Mouse (Mus musculus) heart, embryonic 14.5 days (tissue): ENCODE measurements around the gene Med9. TPM values are rescaled to one million over a fixed set of nuclear protein-coding genes. Genes with fewer than 3 reads are reported as not detected.

Experiments
- ATAC-seq: fragments of 200-750 bp; cut with Nextera tagmentation; 2 replicates; pipeline ENCODE4 v1.8.0; 2017; ENCODE audit warnings: low read depth, moderate TSS enrichment; ENCODE audit not compliant: insufficient number of reproducible peaks, insufficient read depth, low FRiP score
- H3K27ac ChIP-seq, 2 experiments: fragments of 200-500 bp in 1 of 2; fragments of 300-500 bp in 1 of 2; sonication (generic) in 1 of 2; replicated peaks in 1 of 2; 2 replicates each; pipeline ENCODE4 v1.5.1; 2012 to 2014; ENCODE audit warnings: low read depth in 2 of 2, low read length in 2 of 2, control low read depth in 1 of 2, mild to moderate bottlenecking in 1 of 2, mixed read lengths in 1 of 2; ENCODE audit not compliant: control insufficient read depth in 1 of 2, insufficient read depth in 1 of 2
- H3K27me3 ChIP-seq: fragments of 300-500 bp; sonication (generic); 2 replicates; pipeline ENCODE4 v1.6.1; 2014; ENCODE audit warnings: mild to moderate bottlenecking, low read length, control low read depth; ENCODE audit not compliant: control insufficient read depth, insufficient read depth
- H3K36me3 ChIP-seq: fragments of 300-500 bp; sonication (generic); 2 replicates; pipeline ENCODE4 v1.6.1; 2014; ENCODE audit warnings: mild to moderate bottlenecking, control low read depth, low read length, mixed read lengths; ENCODE audit not compliant: control insufficient read depth, insufficient read depth
- H3K4me1 ChIP-seq, 2 experiments: fragments of 200-500 bp in 1 of 2; fragments of 300-500 bp in 1 of 2; sonication (generic) in 1 of 2; 2 replicates each; pipeline ENCODE4 v1.6.1; 2012 to 2014; ENCODE audit warnings: low read length in 2 of 2, control low read depth in 1 of 2, mixed read lengths in 1 of 2; ENCODE audit not compliant: control insufficient read depth in 2 of 2, insufficient read depth in 2 of 2
- H3K4me2 ChIP-seq: fragments of 300-500 bp; sonication (generic); 2 replicates; pipeline ENCODE4 v1.6.1; 2014; ENCODE audit warnings: mild to moderate bottlenecking, low read length
- H3K4me3 ChIP-seq, 2 experiments: fragments of 200-500 bp in 1 of 2; fragments of 300-500 bp in 1 of 2; sonication (generic) in 1 of 2; 2 replicates each; pipeline ENCODE4 v1.5.1; 2012 to 2014; ENCODE audit warnings: low read length in 2 of 2, mild to moderate bottlenecking in 2 of 2, control low read depth in 1 of 2, low read depth in 1 of 2, moderate library complexity in 1 of 2; ENCODE audit not compliant: control insufficient read depth in 1 of 2, insufficient read depth in 1 of 2
- H3K9ac ChIP-seq: fragments of 300-500 bp; sonication (generic); 2 replicates; pipeline ENCODE4 v1.6.1; 2014; ENCODE audit warnings: mild to moderate bottlenecking, low read length
- H3K9me3 ChIP-seq: fragments of 300-500 bp; sonication (generic); 2 replicates; pipeline ENCODE4 v1.6.1; 2016; ENCODE audit warnings: low read length, control low read depth; ENCODE audit not compliant: control insufficient read depth
- WGBS: fragments of 180-500 bp; shearing (Covaris S2); extraction: QIAGEN DNeasy Blood & Tissue Kit; methylation state at CpG from one replicate; pipeline ENCODE4 v1.1.7; 2014; 5-methylcytosine and 5-hydroxymethylcytosine counted together
- polyA plus RNA-seq: library from polyadenylated mRNA; unstranded; fragments of >200 nt; fragmentation: Nextera tagmentation; extraction: Ambion mirVana; gene quantifications from 2 replicates; pipeline ENCODE4 v1.2.1, GENCODE M21; 2014

The Med9 gene
- polyA plus RNA-seq, 1 experiment from 2014 or later, result 46.7 TPM

DNA sequence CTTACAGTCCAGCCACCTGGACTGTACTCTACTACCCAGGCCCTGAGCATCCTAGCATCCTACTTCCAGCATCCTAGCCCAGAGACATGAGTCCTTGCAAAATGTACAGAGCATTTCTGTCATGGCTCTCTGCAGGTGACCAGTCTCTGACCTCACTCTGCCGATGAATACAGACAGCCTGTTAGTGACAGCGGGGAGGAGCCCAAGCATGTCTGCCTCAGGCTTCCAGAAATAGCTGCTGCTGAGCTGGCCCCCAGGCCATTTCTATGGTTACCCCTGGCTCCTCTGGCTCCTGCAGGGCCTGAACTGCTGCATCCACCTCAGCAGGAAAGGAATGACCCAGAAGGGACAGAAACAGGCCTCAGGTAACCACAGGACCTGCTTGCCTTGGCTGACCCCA, 23.7 kb downstream of the Med9 start:
- Histone ChIP-seq H3K36me3 (no peaks in the 10 kb centered on the region), H3K4me2 (no peak overlapping the region), H3K4me1 (peaks cover 14 to 20% of the 10 kb centered on the region in 2 experiments), H3K27ac (peak overlapping the region; percentile 42 to 58), H3K27me3 (no peaks in the 10 kb centered on the region), H3K9ac (no peak overlapping the region), H3K4me3 (no peak overlapping the region), H3K9me3 (no peaks in the 10 kb centered on the region)
- ATAC-seq, result peak; percentile 64
- 27% methylated on average over 2 of the region's 2 CpGs for WGBS

DNA sequence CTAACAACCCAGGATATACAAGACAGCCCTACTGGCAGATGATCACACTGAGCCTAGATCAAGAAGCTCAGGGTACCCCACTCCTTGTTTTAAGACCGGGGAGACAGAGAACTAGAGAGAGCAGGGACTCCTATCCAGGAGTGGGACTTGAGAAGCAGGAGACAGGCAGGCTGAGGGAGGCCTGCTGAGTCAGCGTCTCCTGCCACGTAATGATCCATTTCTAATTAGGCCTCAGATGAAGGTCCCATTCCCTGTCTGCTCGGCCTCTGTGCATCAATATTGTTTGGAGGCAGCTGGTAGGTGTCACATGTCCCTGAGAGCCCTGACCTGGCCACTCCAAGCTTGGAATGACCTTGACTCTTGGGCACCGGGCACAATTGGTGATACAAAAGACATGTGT, 25.4 kb downstream of the Med9 start:
- Histone ChIP-seq H3K36me3 (no peaks in the 10 kb centered on the region), H3K9me3 (no peaks in the 10 kb centered on the region), H3K4me2 (no peak overlapping the region), H3K4me1 (peaks cover 14 to 20% of the 10 kb centered on the region in 2 experiments), H3K9ac (no peak overlapping the region), H3K4me3 (no peak overlapping the region), H3K27ac (no peak overlapping the region), H3K27me3 (no peaks in the 10 kb centered on the region)
- no peak for ATAC-seq
- WGBS, result 86% methylated on average over 5 of the region's 5 CpGs

DNA sequence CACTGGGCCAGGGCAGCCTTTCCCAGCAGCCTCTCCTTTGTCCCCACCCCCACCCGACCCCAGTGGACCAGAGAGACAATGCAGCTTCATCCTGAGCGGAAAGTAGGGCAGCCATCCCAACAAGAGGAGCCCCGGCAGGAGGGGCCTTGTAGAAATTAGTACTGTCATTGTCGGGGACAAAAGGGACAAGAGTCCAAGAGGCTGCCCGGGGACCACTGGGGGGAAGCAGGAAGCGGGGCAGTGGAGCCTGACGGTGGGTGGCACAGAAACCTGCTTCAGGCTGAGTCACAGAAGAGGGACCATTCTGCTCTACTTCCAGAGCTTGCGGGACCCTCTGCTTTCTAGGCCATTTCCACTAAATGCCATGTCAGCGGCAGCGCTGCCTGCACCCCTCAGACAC, 27.2 kb downstream of the Med9 start:
- Histone ChIP-seq H3K36me3 (no peaks in the 10 kb centered on the region), H3K27ac (no peak overlapping the region), H3K27me3 (no peaks in the 10 kb centered on the region), H3K4me2 (no peak overlapping the region), H3K4me1 (peaks cover 14 to 20% of the 10 kb centered on the region in 2 experiments), H3K4me3 (no peak overlapping the region), H3K9me3 (no peaks in the 10 kb centered on the region), H3K9ac (no peak overlapping the region)
- WGBS, result 59% methylated on average over 10 of the region's 10 CpGs
- ATAC-seq, result no peak

DNA sequence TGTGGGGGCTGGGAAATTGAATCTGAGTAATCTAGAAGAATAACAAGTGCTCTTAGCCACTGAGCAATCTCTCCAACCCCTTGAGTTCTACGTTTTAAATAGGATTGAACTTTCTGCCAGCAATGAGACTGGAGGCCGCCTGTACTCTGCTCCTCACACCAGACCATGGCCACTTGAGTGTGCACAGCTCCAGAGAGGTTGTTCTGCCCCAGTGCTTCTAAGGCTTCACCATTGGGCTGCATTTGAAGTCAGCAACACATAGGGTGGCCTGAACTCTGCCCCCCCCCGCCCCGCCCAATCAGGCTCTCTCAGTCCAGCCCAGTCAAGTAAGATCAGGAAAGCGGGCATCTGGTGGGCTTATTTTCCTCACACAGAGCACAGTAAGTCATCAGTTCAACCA, 29.8 kb downstream of the Med9 start:
- Histone ChIP-seq H3K4me1 (no peaks in the 10 kb centered on the region), H3K4me3 (no peak overlapping the region), H3K36me3 (no peaks in the 10 kb centered on the region), H3K4me2 (no peak overlapping the region), H3K27me3 (no peaks in the 10 kb centered on the region), H3K9me3 (no peaks in the 10 kb centered on the region), H3K9ac (no peak overlapping the region), H3K27ac (no peak overlapping the region)
- ATAC-seq, result no peak
- 71% methylated on average over 5 of the region's 5 CpGs for WGBS

DNA sequence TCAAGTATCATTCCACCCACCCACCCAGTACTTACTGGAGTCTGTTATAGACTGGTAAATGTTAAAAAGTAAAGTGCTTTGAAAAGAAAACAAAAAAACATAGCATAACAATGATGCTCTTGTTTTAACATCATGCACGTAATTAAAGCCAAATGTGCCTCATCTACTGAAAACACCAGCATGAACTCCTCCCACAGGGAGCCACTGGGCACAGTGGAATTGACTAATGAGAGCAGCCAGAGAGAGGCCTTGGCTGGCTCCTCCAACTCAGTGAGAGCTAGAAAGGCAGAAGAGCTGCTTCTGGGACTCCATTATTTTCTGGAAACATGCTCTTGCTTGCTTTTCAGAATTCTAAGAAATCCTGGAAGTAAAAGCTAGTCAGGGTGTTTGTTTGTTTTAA, 41.4 kb downstream of the Med9 start:
- no peak overlapping the region for H3K4me2 ChIP-seq
- no peak overlapping the region for H3K27ac ChIP-seq
- no peaks in the 10 kb centered on the region for H3K9me3 ChIP-seq
- WGBS, result 90% methylated on average over 1 of the region's 1 CpGs
- ATAC-seq, result no peak
- H3K27me3 ChIP-seq, result no peaks in the 10 kb centered on the region
- H3K9ac ChIP-seq, result no peak overlapping the region
- H3K4me1 ChIP-seq, result peaks cover 8 to 12% of the 10 kb centered on the region in 2 experiments; a peak in 2 of 4 replicates
- H3K36me3 ChIP-seq, result no peaks in the 10 kb centered on the region
- H3K4me3 ChIP-seq, result no peak overlapping the region

DNA sequence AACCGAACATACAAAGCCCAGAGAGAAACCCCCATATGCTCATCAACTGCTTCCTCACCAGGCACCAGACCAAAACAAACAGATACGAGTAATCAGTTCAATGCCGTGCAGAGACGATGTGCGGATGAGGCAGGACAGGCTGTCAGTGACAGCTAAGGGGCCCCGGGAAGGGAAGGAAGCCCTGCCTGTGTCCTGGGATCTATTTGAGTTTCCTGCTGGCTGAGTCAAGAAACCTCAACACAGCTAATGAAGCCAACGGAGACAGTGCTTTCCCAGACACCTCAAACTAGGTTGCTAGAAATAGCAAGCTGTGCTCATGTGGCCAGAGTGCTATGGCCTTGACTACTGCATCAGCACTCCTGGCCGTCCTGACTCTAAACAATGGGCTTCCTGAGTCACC, 43.4 kb downstream of the Med9 start:
- H3K9ac ChIP-seq, result no peak overlapping the region
- H3K9me3 ChIP-seq, result no peaks in the 10 kb centered on the region
- H3K36me3 ChIP-seq, result no peaks in the 10 kb centered on the region
- H3K27ac ChIP-seq, result peak overlapping the region; percentile 28 to 65; a peak in 3 of 4 replicates
- H3K4me3 ChIP-seq, result no peak overlapping the region
- peak; percentile 47; the same call in 1 of the 2 replicates for ATAC-seq
- WGBS, result 27% methylated on average over 8 of the region's 8 CpGs
- H3K4me2 ChIP-seq, result no peak overlapping the region
- H3K4me1 ChIP-seq, result peaks cover 12 to 14% of the 10 kb centered on the region in 2 experiments; a peak in 2 of 4 replicates
- no peaks in the 10 kb centered on the region for H3K27me3 ChIP-seq

DNA sequence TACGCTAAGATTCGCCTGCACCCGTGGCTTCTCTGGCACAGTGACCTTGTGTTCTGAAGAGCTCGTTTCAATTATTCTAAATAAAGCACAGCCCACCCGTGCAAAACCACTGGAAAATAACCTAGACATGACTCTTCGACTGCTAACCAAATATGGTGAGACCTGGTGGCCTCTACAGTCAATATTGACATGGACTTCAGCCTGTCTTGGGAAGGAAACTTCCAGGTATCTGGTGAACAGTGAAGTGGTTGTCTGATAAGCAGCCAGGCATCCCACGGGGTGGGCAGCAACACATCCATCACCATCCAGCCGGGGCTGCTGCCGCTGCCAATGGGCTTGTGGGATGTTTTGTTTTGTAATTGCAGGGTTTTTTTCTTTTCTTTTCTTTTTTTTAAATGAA, 46.3 kb downstream of the Med9 start:
- ATAC-seq, result no peak
- no peaks in the 10 kb centered on the region for H3K27me3 ChIP-seq
- 0 out of 2 replicates have a peak overlapping the region, but pooled peaks have one; percentile 3 for H3K4me2 ChIP-seq
- H3K9ac ChIP-seq, result no peak overlapping the region; the same call in 1 of the 2 replicates
- WGBS, result 22% methylated on average over 9 of the region's 9 CpGs
- H3K4me3 ChIP-seq, result no peak overlapping the region
- no peaks in the 10 kb centered on the region for H3K36me3 ChIP-seq
- no peak overlapping the region for H3K27ac ChIP-seq
- H3K4me1 ChIP-seq, result peaks cover 12 to 14% of the 10 kb centered on the region in 2 experiments; a peak in 2 of 4 replicates
- no peaks in the 10 kb centered on the region for H3K9me3 ChIP-seq
